Mouse (Mus musculus) frontal cortex, adult (tissue): Measurements from ENCODE around the gene Phyhipl.
A peak's percentile ranks its signal among the peaks of the same experiment; 100 is the strongest.

Source experiments
- ATAC-seq: cut with Nextera tagmentation; 2 replicates; pipeline ENCODE4 v1.9.2; 2017; ENCODE audit warnings: mild to moderate bottlenecking, moderate library complexity, mixed read lengths; ENCODE audit not compliant: low TSS enrichment

Gene Phyhipl

GRCm38 (mm10) chr10:70655828-70656227 is at the start of gene Phyhipl:
TSS of gene Phyhipl (minus strand) at chr10:70655965.
- no peak for ATAC-seq

GRCm38 (mm10) chr10:70703211-70703610 is 47.4 kb upstream of the Phyhipl start:
- ATAC-seq = peak; percentile 74

- no peak for ATAC-seq
Observed at GRCm38 (mm10) chr10:70699581-70699980, 43.8 kb upstream of the Phyhipl start.

- ATAC-seq = no peak
Observed at GRCm38 (mm10) chr10:70698014-70698413, 42.2 kb upstream of the Phyhipl start.

GRCm38 (mm10) chr10:70696748-70697585 is 41.2 kb upstream of the Phyhipl start:
- ATAC-seq = no peak

GRCm38 (mm10) chr10:70689346-70689745 is 33.6 kb upstream of the Phyhipl start:
- ATAC-seq = no peak

- ATAC-seq = 0 out of 2 replicates have a peak, but pooled peaks have one; percentile 4
Observed at GRCm38 (mm10) chr10:70688881-70689280, 33.1 kb upstream of the Phyhipl start.

GRCm38 (mm10) chr10:70686941-70687703 is 31.4 kb upstream of the Phyhipl start:
- no peak for ATAC-seq

- peak; percentile 56 for ATAC-seq
Observed at GRCm38 (mm10) chr10:70686505-70686904, 30.7 kb upstream of the Phyhipl start.

GRCm38 (mm10) chr10:70683508-70683907 is 27.7 kb upstream of the Phyhipl start:
- no peak for ATAC-seq

GRCm38 (mm10) chr10:70677946-70678345 is 22.2 kb upstream of the Phyhipl start:
- ATAC-seq = no peak

- no peak for ATAC-seq
Observed at GRCm38 (mm10) chr10:70656272-70656671, 507 bp upstream of the Phyhipl start.

- ATAC-seq = no peak
Observed at GRCm38 (mm10) chr10:70654655-70655054, 1.1 kb downstream of the Phyhipl start.

- no peak for ATAC-seq
Observed at GRCm38 (mm10) chr10:70654139-70654538, 1.6 kb downstream of the Phyhipl start.

GRCm38 (mm10) chr10:70651769-70652648 is 3.8 kb downstream of the Phyhipl start:
- no peak for ATAC-seq

GRCm38 (mm10) chr10:70648831-70649230 is 6.9 kb downstream of the Phyhipl start:
- ATAC-seq = peak; percentile 88

GRCm38 (mm10) chr10:70643131-70643530 is 12.6 kb downstream of the Phyhipl start:
- ATAC-seq = no peak

- ATAC-seq = no peak
Observed at GRCm38 (mm10) chr10:70640896-70641596, 14.7 kb downstream of the Phyhipl start.

GRCm38 (mm10) chr10:70640075-70640737 is 15.6 kb downstream of the Phyhipl start:
- 0 out of 2 replicates have a peak, but pooled peaks have one; percentile 48 for ATAC-seq

- ATAC-seq = peak; percentile 34; the same call in 1 of the 2 replicates
Observed at GRCm38 (mm10) chr10:70637640-70638328, 18.0 kb downstream of the Phyhipl start.
